Mouse (Mus musculus) thymus, adult 2 months (tissue): Measurements from ENCODE around the gene Skint3.

ENCODE experiments used
- CTCF ChIP-seq: fragments of 200-500 bp; IDR thresholded peaks from 2 replicates; pipeline ENCODE4 v1.5.1; 2012; ENCODE audit warnings: mild to moderate bottlenecking, control low read depth, low read length, moderate library complexity, borderline replicate concordance; ENCODE audit not compliant: control insufficient read depth, poor library complexity, insufficient read depth; ENCODE audit errors: extremely low read depth
- POLR2A ChIP-seq: fragments of 200-500 bp; IDR thresholded peaks from 2 replicates; pipeline ENCODE4 v1.6.1; 2012; ENCODE audit warnings: mild to moderate bottlenecking, low read length, control low read depth, moderate library complexity; ENCODE audit not compliant: control insufficient read depth, poor library complexity, insufficient read depth; ENCODE audit errors: extremely low read depth

DNA sequence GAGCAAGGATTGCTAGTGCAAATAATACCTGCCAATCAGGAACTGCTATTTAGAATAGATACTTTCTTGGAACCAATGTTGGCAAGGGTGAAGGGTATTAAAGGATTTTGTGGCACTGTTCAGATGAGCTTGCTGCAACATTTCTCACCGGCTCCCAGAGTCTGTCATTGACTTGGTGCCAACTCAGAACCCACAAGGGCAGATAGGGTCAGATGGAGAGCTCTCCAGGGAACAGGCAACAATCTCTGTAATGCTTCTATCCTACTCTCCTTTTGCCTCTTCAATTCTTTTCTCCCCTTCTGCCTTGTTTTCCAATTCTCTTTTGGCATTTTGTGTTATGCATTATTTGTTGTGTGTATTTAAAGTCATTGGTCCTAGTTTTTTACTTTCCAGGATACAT is 70.3 kb downstream of the Skint3 start:
- TF ChIP-seq POLR2A (no peak), CTCF (no peak)
